ENCODE assay signal across 9 mouse cellular contexts in genomic region chr17:53570932-53571331, GRCm38 (mm10). TPM values are rescaled to one million over a fixed set of nuclear protein-coding genes. Genes with fewer than 3 reads are reported as not detected.
DNase-seq lines count a peak whose midpoint lies in the region; ATAC-seq and TF ChIP-seq lines count a peak whose summit lies in the region.
"Not testable (repeated sequence)": the region's sequence is repeated elsewhere in the genome, so short reads cannot be mapped to it uniquely, and the experiment has no call there.
"Had no signal": no experiment of that assay in that cellular context is flagged by ENCODE, and none has a peak within 500 bp of the region (broad histone marks: within the 10 kb centered on the region; RNA-seq: fewer than 3 reads in every experiment).

No protein-coding gene starts in this region.

- not testable (repeated sequence) for H3K36me3 ChIP-seq in E14TG2a.4 (ENCODE audit: insufficient read depth, low read length); heart, embryonic 10.5 days; heart, embryonic 14.5 days (ENCODE audit: control insufficient read depth, insufficient read depth, low read length); intestine, embryonic 16.5 days (ENCODE audit: control insufficient read depth, insufficient read depth, low read length); liver, embryonic 12.5 days; liver, embryonic 16.5 days (ENCODE audit: control insufficient read depth, insufficient read depth); neural tube, embryonic 15.5 days

- WGBS in bone marrow, adult 2 months, result 78% methylated on average over 5 of the region's 5 CpGs
- WGBS in heart, embryonic 10.5 days, result 80% methylated on average over 5 of the region's 5 CpGs
- 89% methylated on average over 5 of the region's 5 CpGs for WGBS in heart, embryonic 14.5 days
- WGBS in intestine, embryonic 16.5 days, result 86% methylated on average over 5 of the region's 5 CpGs
- 71% methylated on average over 5 of the region's 5 CpGs for WGBS in liver, embryonic 12.5 days (ENCODE audit: insufficient replicate concordance)
- 76% methylated on average over 5 of the region's 5 CpGs for WGBS in liver, embryonic 16.5 days (ENCODE audit: insufficient replicate concordance)
- WGBS in neural tube, embryonic 15.5 days, result 90% methylated on average over 5 of the region's 5 CpGs

- TF ChIP-seq CTCF in E14TG2a.4 (conservative IDR thresholded peaks at IDR 0.05; ENCODE audit: low read length); bone marrow, adult 2 months (IDR thresholded peaks at IDR 0.05; ENCODE audit: control insufficient read depth, insufficient read depth, low read length): not testable (repeated sequence)

- not testable (repeated sequence) for H3K9me3 ChIP-seq in E14TG2a.4 (ENCODE audit: low read length); heart, embryonic 10.5 days; heart, embryonic 14.5 days (ENCODE audit: control insufficient read depth, low read length); intestine, embryonic 16.5 days (ENCODE audit: control insufficient read depth, low read length); liver, embryonic 12.5 days (replicated peaks); liver, embryonic 16.5 days (replicated peaks; ENCODE audit: control insufficient read depth, low read length); neural tube, embryonic 15.5 days (replicated peaks)

- not testable (repeated sequence) for TF ChIP-seq POLR2A in bone marrow, adult 2 months (IDR thresholded peaks at IDR 0.05; ENCODE audit: borderline replicate concordance, control insufficient read depth, low read depth, low read length)

- DNase-seq in heart, embryonic 10.5 days (ENCODE audit: low spot score), result not testable (repeated sequence)

- H3K4me2 ChIP-seq in heart, embryonic 14.5 days (ENCODE audit: low read length), result peak overlapping the region; percentile 84; the same call in 1 of the 2 replicates
- not testable (repeated sequence) for H3K4me2 ChIP-seq in intestine, embryonic 16.5 days (ENCODE audit: low read depth, low read length); neural tube, embryonic 15.5 days
- H3K4me2 ChIP-seq in liver, embryonic 12.5 days, result peak overlapping the region; percentile 94
- peak overlapping the region; percentile 85 for H3K4me2 ChIP-seq in liver, embryonic 16.5 days (ENCODE audit: low read depth, low read length)

- peak overlapping the region; percentile 89; the same call in 1 of the 2 replicates for H3K4me3 ChIP-seq in E14TG2a.4 (replicated peaks; ENCODE audit: low read length)
- H3K4me3 ChIP-seq in bone marrow, adult 2 months (replicated peaks; ENCODE audit: control insufficient read depth, low read depth, low read length); heart, embryonic 14.5 days (ENCODE audit: control insufficient read depth in 1 of 2, insufficient read depth in 1 of 2, low read depth in 1 of 2, low read length in 2 of 2); intestine, embryonic 16.5 days (ENCODE audit: low read length); liver, embryonic 16.5 days (ENCODE audit: low read depth, low read length); neural tube, embryonic 15.5 days (replicated peaks): not testable (repeated sequence)
- H3K4me3 ChIP-seq in heart, embryonic 10.5 days, result peak overlapping the region; percentile 34; the same call in 1 of the 2 replicates
- H3K4me3 ChIP-seq in liver, embryonic 12.5 days, result peak overlapping the region; percentile 95

- not testable (repeated sequence) for H3K27me3 ChIP-seq in E14TG2a.4 (ENCODE audit: insufficient read depth, low read length); heart, embryonic 10.5 days (ENCODE audit: insufficient read depth, poor library complexity, severe bottlenecking); heart, embryonic 14.5 days (ENCODE audit: control insufficient read depth, insufficient read depth, low read length); intestine, embryonic 16.5 days (replicated peaks; ENCODE audit: control insufficient read depth, insufficient read depth, low read length); liver, embryonic 12.5 days (replicated peaks); liver, embryonic 16.5 days (ENCODE audit: control insufficient read depth, insufficient read depth, low read depth, low read length); neural tube, embryonic 15.5 days (replicated peaks)

- H3K4me1 ChIP-seq in E14TG2a.4 (replicated peaks; ENCODE audit: low read depth, low read length), result peaks cover 77% of the 10 kb centered on the region
- H3K4me1 ChIP-seq in bone marrow, adult 2 months (ENCODE audit: control insufficient read depth, insufficient read depth, low read length), result not testable (repeated sequence)
- H3K4me1 ChIP-seq in heart, embryonic 10.5 days, result peaks cover 39% of the 10 kb centered on the region
- H3K4me1 ChIP-seq in heart, embryonic 14.5 days (ENCODE audit: control insufficient read depth in 2 of 2, insufficient read depth in 2 of 2, low read length in 2 of 2), result peaks cover 17 to 41% of the 10 kb centered on the region in 2 experiments
- peaks cover 31% of the 10 kb centered on the region for H3K4me1 ChIP-seq in intestine, embryonic 16.5 days (ENCODE audit: control insufficient read depth, insufficient read depth, low read length)
- peaks cover 56% of the 10 kb centered on the region for H3K4me1 ChIP-seq in liver, embryonic 12.5 days
- peaks cover 34% of the 10 kb centered on the region for H3K4me1 ChIP-seq in liver, embryonic 16.5 days (ENCODE audit: control insufficient read depth, low read depth, low read length)
- H3K4me1 ChIP-seq in neural tube, embryonic 15.5 days, result peaks cover 28% of the 10 kb centered on the region

- H3K9ac ChIP-seq in heart, embryonic 14.5 days (ENCODE audit: low read length); intestine, embryonic 16.5 days (ENCODE audit: low read depth, low read length); liver, embryonic 16.5 days (ENCODE audit: low read depth, low read length); neural tube, embryonic 15.5 days (replicated peaks): not testable (repeated sequence)
- peak overlapping the region; percentile 50 for H3K9ac ChIP-seq in liver, embryonic 12.5 days

- ATAC-seq in heart, embryonic 14.5 days (ENCODE audit: insufficient number of reproducible peaks, insufficient read depth, low FRiP score, low read depth); intestine, embryonic 16.5 days; liver, embryonic 12.5 days; liver, embryonic 16.5 days (ENCODE audit: low read depth); neural tube, embryonic 15.5 days (ENCODE audit: low FRiP score): not testable (repeated sequence)

- H3K27ac ChIP-seq in bone marrow, adult 2 months (ENCODE audit: control insufficient read depth, insufficient read depth, low read depth, low read length, poor library complexity), result peak overlapping the region; percentile 30
- H3K27ac ChIP-seq in heart, embryonic 10.5 days, result peak overlapping the region; percentile 78
- peak overlapping the region; percentile 85 to 99 for H3K27ac ChIP-seq in heart, embryonic 14.5 days (replicated peaks in 1 of 2; ENCODE audit: control insufficient read depth in 1 of 2, insufficient read depth in 1 of 2, low read depth in 2 of 2, low read length in 2 of 2)
- H3K27ac ChIP-seq in intestine, embryonic 16.5 days (ENCODE audit: low read length), result peak overlapping the region; percentile 81
- peak overlapping the region; percentile 95 for H3K27ac ChIP-seq in liver, embryonic 12.5 days
- H3K27ac ChIP-seq in liver, embryonic 16.5 days (ENCODE audit: low read length), result peak overlapping the region; percentile 95
- 0 out of 2 replicates have a peak overlapping the region, but pooled peaks have one; percentile 34 for H3K27ac ChIP-seq in neural tube, embryonic 15.5 days (replicated peaks)

RNA-seq across cellular contexts. Expression of gene Kat2b, which starts 4.3 kb away (rescaled TPM):
- polyA plus RNA-seq in bone marrow, adult 2 months (2011; ENCODE audit: insufficient read depth, insufficient read length, low replicate concordance, missing spikeins), result 19.6 and 50.6 TPM in 2 replicates
- polyA plus RNA-seq in heart, embryonic 10.5 days (2016; fragmentation: Nextera tagmentation; extraction: Ambion mirVana), result 4.1 and 5.9 TPM in 2 replicates
- polyA plus RNA-seq in heart, embryonic 14.5 days (2014; fragmentation: Nextera tagmentation; extraction: Ambion mirVana), result 16.6 and 17.0 TPM in 2 replicates
- 3.9 and 4.1 TPM in 2 replicates for polyA plus RNA-seq in intestine, embryonic 16.5 days (2015; fragmentation: Nextera tagmentation; extraction: Ambion mirVana)
- polyA plus RNA-seq in liver, embryonic 12.5 days (2016; fragmentation: Nextera tagmentation; extraction: Ambion mirVana), result 4.9 and 5.1 TPM in 2 replicates
- polyA plus RNA-seq in liver, embryonic 16.5 days (2015; fragmentation: Nextera tagmentation; extraction: Ambion mirVana), result 5.2 and 5.3 TPM in 2 replicates
- 5.5 and 6.0 TPM in 2 replicates for polyA plus RNA-seq in neural tube, embryonic 15.5 days (2015; fragmentation: Nextera tagmentation; extraction: Ambion mirVana)

RNA-seq across cellular contexts. Expression of gene Pp2d1, which starts 31.7 kb away (rescaled TPM):
- not detected in 2 replicates for polyA plus RNA-seq in bone marrow, adult 2 months (2011; ENCODE audit: insufficient read depth, insufficient read length, low replicate concordance, missing spikeins)
- polyA plus RNA-seq in heart, embryonic 10.5 days (2016; fragmentation: Nextera tagmentation; extraction: Ambion mirVana), result 0.27 and 0.34 TPM in 2 replicates
- 0.32 and 0.40 TPM in 2 replicates for polyA plus RNA-seq in heart, embryonic 14.5 days (2014; fragmentation: Nextera tagmentation; extraction: Ambion mirVana)
- polyA plus RNA-seq in intestine, embryonic 16.5 days (2015; fragmentation: Nextera tagmentation; extraction: Ambion mirVana), result 0.16 TPM in 2 replicates
- 0.14 and 0.21 TPM in 2 replicates for polyA plus RNA-seq in liver, embryonic 12.5 days (2016; fragmentation: Nextera tagmentation; extraction: Ambion mirVana)
- polyA plus RNA-seq in liver, embryonic 16.5 days (2015; fragmentation: Nextera tagmentation; extraction: Ambion mirVana), result 0.06 and 0.08 TPM in 2 replicates
- 0.44 and 0.46 TPM in 2 replicates for polyA plus RNA-seq in neural tube, embryonic 15.5 days (2015; fragmentation: Nextera tagmentation; extraction: Ambion mirVana)
- polyA plus RNA-seq: cerebellum, adult 2 months had no signal

Comparison
In these comparisons a context has a peak if more than half of its experiments do, and no peak if none do; other contexts are left out.
1. H3K27ac ChIP-seq: peak in every context shown above with its lines; median percentile 95 in liver, embryonic 12.5 days; 95 in liver, embryonic 16.5 days; 92 in heart, embryonic 14.5 days; 81 in intestine, embryonic 16.5 days; 78 in heart, embryonic 10.5 days; 34 in neural tube, embryonic 15.5 days; 30 in bone marrow, adult 2 months.